Mouse (Mus musculus) cerebellum, adult 9-10 months (tissue): Measurements from ENCODE around the gene Gm2663.
"Not testable (repeated sequence)": the region's sequence is repeated elsewhere in the genome, so short reads cannot be mapped to it uniquely, and the experiment has no call there.

Experiments
- DNase-seq: peaks from one replicate; pipeline ENCODE4 v3.0.0; 2022

The Gm2663 gene

GRCm38 (mm10) chr6:40999379-40999778 is at the start of gene Gm2663:
TSS of gene Gm2663 (minus strand) at chr6:40999479.
- not testable (repeated sequence) for DNase-seq

GRCm38 (mm10) chr6:41048602-41049001 is 49.3 kb upstream of the Gm2663 start:
- no peak for DNase-seq

- no peak for DNase-seq
Measured at GRCm38 (mm10) chr6:41047961-41048360, 48.7 kb upstream of the Gm2663 start.

GRCm38 (mm10) chr6:41047202-41047601 is 47.9 kb upstream of the Gm2663 start:
- no peak for DNase-seq

- no peak for DNase-seq
Measured at GRCm38 (mm10) chr6:41046553-41046952, 47.3 kb upstream of the Gm2663 start.

- no peak for DNase-seq
Measured at GRCm38 (mm10) chr6:41044753-41045152, 45.5 kb upstream of the Gm2663 start.

- DNase-seq = no peak
Measured at GRCm38 (mm10) chr6:41044314-41044713, 45.0 kb upstream of the Gm2663 start.

GRCm38 (mm10) chr6:41035409-41035808 is 36.1 kb upstream of the Gm2663 start, which contains the start of gene 2210010C04Rik:
TSS of gene 2210010C04Rik (minus strand) at chr6:41035509.
- no peak for DNase-seq

- DNase-seq = no peak
Measured at GRCm38 (mm10) chr6:41032802-41033201, 33.5 kb upstream of the Gm2663 start.

GRCm38 (mm10) chr6:41032231-41032630 is 33.0 kb upstream of the Gm2663 start:
- DNase-seq = no peak

GRCm38 (mm10) chr6:41030821-41031220 is 31.5 kb upstream of the Gm2663 start:
- no peak for DNase-seq

GRCm38 (mm10) chr6:41027053-41027452 is 27.8 kb upstream of the Gm2663 start:
- no peak for DNase-seq

GRCm38 (mm10) chr6:41025873-41026650 is 26.8 kb upstream of the Gm2663 start:
- no peak for DNase-seq

GRCm38 (mm10) chr6:41019140-41019539 is 19.9 kb upstream of the Gm2663 start:
- no peak for DNase-seq

GRCm38 (mm10) chr6:41018629-41019028 is 19.4 kb upstream of the Gm2663 start:
- no peak for DNase-seq

GRCm38 (mm10) chr6:41015065-41015464 is 15.8 kb upstream of the Gm2663 start:
- no peak for DNase-seq

GRCm38 (mm10) chr6:40964454-40964853 is 34.8 kb downstream of the Gm2663 start, which contains the start of gene 1810009J06Rik:
TSS of gene 1810009J06Rik (plus strand) at chr6:40964754.
- not testable (repeated sequence) for DNase-seq

GRCm38 (mm10) chr6:40953716-40954115 is 45.6 kb downstream of the Gm2663 start:
- no peak for DNase-seq

- DNase-seq = no peak
Measured at GRCm38 (mm10) chr6:40951770-40952169, 47.5 kb downstream of the Gm2663 start, which contains the start of gene Gm4744. TSS of gene Gm4744 (minus strand) at chr6:40951870.
